Mouse (Mus musculus) kidney, embryonic 16.5 days (tissue): ENCODE data around the gene Abce1. TPM values are rescaled to one million over a fixed set of nuclear protein-coding genes. Genes with fewer than 3 reads are reported as not detected.

ENCODE experiments used
- ATAC-seq: fragments of 200-750 bp; cut with Nextera tagmentation; 2 replicates; pipeline ENCODE4 v1.8.0; 2017; ENCODE audit warnings: moderate TSS enrichment; ENCODE audit not compliant: low FRiP score, low TSS enrichment
- H3K27ac ChIP-seq: fragments of 300-500 bp; sonication (generic); 2 replicates; pipeline ENCODE4 v1.5.1; 2014; ENCODE audit warnings: low read length
- H3K27me3 ChIP-seq: fragments of 300-500 bp; sonication (generic); 2 replicates; pipeline ENCODE4 v1.6.1; 2014; ENCODE audit warnings: low read length, control low read depth, mixed read lengths; ENCODE audit not compliant: insufficient read depth
- H3K36me3 ChIP-seq: fragments of 300-500 bp; sonication (generic); 2 replicates; pipeline ENCODE4 v1.6.1; 2014; ENCODE audit warnings: low read length, control low read depth, mixed read lengths; ENCODE audit not compliant: insufficient read depth
- H3K4me1 ChIP-seq: fragments of 300-500 bp; sonication (generic); 2 replicates; pipeline ENCODE4 v1.6.1; 2014; ENCODE audit warnings: low read length, control low read depth, mixed read lengths; ENCODE audit not compliant: insufficient read depth
- H3K4me2 ChIP-seq: fragments of 300-500 bp; sonication (generic); replicated peaks from 2 replicates; pipeline ENCODE4 v1.6.1; 2014; ENCODE audit warnings: low read depth, low read length
- H3K4me3 ChIP-seq: fragments of 300-500 bp; sonication (generic); 2 replicates; pipeline ENCODE4 v1.5.1; 2014; ENCODE audit warnings: mild to moderate bottlenecking, low read length
- H3K9ac ChIP-seq: fragments of 300-500 bp; sonication (generic); replicated peaks from 2 replicates; pipeline ENCODE4 v1.6.1; 2014; ENCODE audit warnings: low read length
- H3K9me3 ChIP-seq: fragments of 300-500 bp; sonication (generic); 2 replicates; pipeline ENCODE4 v1.6.1; 2016; ENCODE audit warnings: low read length, control low read depth
- WGBS: fragments of 180-500 bp; shearing (Covaris S2); extraction: QIAGEN DNeasy Blood & Tissue Kit; methylation state at CpG from one replicate; pipeline ENCODE4 v1.1.7; 2014; 5-methylcytosine and 5-hydroxymethylcytosine counted together
- polyA plus RNA-seq: library from polyadenylated mRNA; unstranded; fragments of >200 nt; fragmentation: Nextera tagmentation; extraction: Ambion mirVana; gene quantifications from 2 replicates; pipeline ENCODE4 v1.2.1, GENCODE M21; 2015

Abce1 gene
- 105 and 106 TPM in 2 replicates for polyA plus RNA-seq

- Histone ChIP-seq H3K27ac (peak within 1 kb of the TSS; percentile 87), H3K4me2 (peak within 1 kb of the TSS; percentile 70), H3K9ac (peak within 1 kb of the TSS; percentile 75), H3K4me3 (peak within 1 kb of the TSS; percentile 92), H3K4me1 (0 out of 2 replicates have a peak, but pooled peaks cover 9% of the 10 kb centered on the region), H3K27me3 (no peaks in the 10 kb centered on the region), H3K9me3 (no peaks in the 10 kb centered on the region), H3K36me3 (peaks cover 10% of the 10 kb centered on the region)
- WGBS, result under 1% methylated on average over 73 of the region's 73 CpGs
- ATAC-seq, result peak; percentile 99
Measured at GRCm38 (mm10) chr8:79711064-79711961, at the start of gene Abce1, which contains the start of gene Anapc10. Gene Abce1 (minus strand): TSS chr8:79711740. Gene Anapc10 (plus strand): TSS chr8:79711820.

- WGBS, result 62% methylated on average over 2 of the region's 2 CpGs
- Histone ChIP-seq H3K27me3 (no peaks in the 10 kb centered on the region), H3K27ac (no peak overlapping the region), H3K4me2 (no peak overlapping the region), H3K4me1 (no peaks in the 10 kb centered on the region), H3K9me3 (no peaks in the 10 kb centered on the region), H3K36me3 (0 out of 2 replicates have a peak, but pooled peaks cover 3% of the 10 kb centered on the region), H3K9ac (no peak overlapping the region), H3K4me3 (no peak overlapping the region)
- no peak for ATAC-seq
Measured at GRCm38 (mm10) chr8:79750305-79750704, 38.8 kb upstream of the Abce1 start.

- Histone ChIP-seq H3K9me3 (no peaks in the 10 kb centered on the region), H3K27ac (no peak overlapping the region), H3K4me3 (no peak overlapping the region), H3K4me2 (no peak overlapping the region), H3K27me3 (no peaks in the 10 kb centered on the region), H3K9ac (no peak overlapping the region), H3K36me3 (0 out of 2 replicates have a peak, but pooled peaks cover 3% of the 10 kb centered on the region), H3K4me1 (no peaks in the 10 kb centered on the region)
- WGBS, result 65% methylated on average over 4 of the region's 4 CpGs
- no peak for ATAC-seq
Measured at GRCm38 (mm10) chr8:79748591-79748990, 37.1 kb upstream of the Abce1 start.

- 0 out of 2 replicates have a peak, but pooled peaks cover 3% of the 10 kb centered on the region for H3K36me3 ChIP-seq
- no peak overlapping the region for H3K27ac ChIP-seq
- no peak overlapping the region for H3K4me3 ChIP-seq
- H3K4me2 ChIP-seq, result no peak overlapping the region
- H3K9me3 ChIP-seq, result no peaks in the 10 kb centered on the region
- H3K27me3 ChIP-seq, result no peaks in the 10 kb centered on the region
- H3K9ac ChIP-seq, result no peak overlapping the region
- no peaks in the 10 kb centered on the region for H3K4me1 ChIP-seq
- ATAC-seq, result no peak
- 58% methylated on average over 2 of the region's 2 CpGs for WGBS
Measured at GRCm38 (mm10) chr8:79748171-79748570, 36.6 kb upstream of the Abce1 start.

- Histone ChIP-seq H3K4me1 (no peaks in the 10 kb centered on the region), H3K36me3 (peaks cover 6% of the 10 kb centered on the region; the same call in 1 of the 2 replicates), H3K9ac (no peak overlapping the region), H3K9me3 (no peaks in the 10 kb centered on the region), H3K4me3 (no peak overlapping the region), H3K27me3 (no peaks in the 10 kb centered on the region), H3K27ac (no peak overlapping the region), H3K4me2 (no peak overlapping the region)
- WGBS, result 18% methylated on average over 2 of the region's 2 CpGs
- no peak for ATAC-seq
Measured at GRCm38 (mm10) chr8:79734304-79734703, 22.8 kb upstream of the Abce1 start.

- Histone ChIP-seq H3K36me3 (0 out of 2 replicates have a peak, but pooled peaks cover 5% of the 10 kb centered on the region), H3K9ac (no peak overlapping the region), H3K27me3 (no peaks in the 10 kb centered on the region), H3K9me3 (no peaks in the 10 kb centered on the region), H3K27ac (no peak overlapping the region), H3K4me2 (no peak overlapping the region), H3K4me3 (no peak overlapping the region), H3K4me1 (no peaks in the 10 kb centered on the region)
- WGBS, result 100% methylated on average over 1 of the region's 1 CpGs
- no peak for ATAC-seq
Measured at GRCm38 (mm10) chr8:79727900-79728299, 16.4 kb upstream of the Abce1 start.

GRCm38 (mm10) chr8:79724589-79724988 is 13.0 kb upstream of the Abce1 start:
- H3K9me3 ChIP-seq, result no peaks in the 10 kb centered on the region
- 39% methylated on average over 3 of the region's 3 CpGs for WGBS
- no peaks in the 10 kb centered on the region for H3K4me1 ChIP-seq
- H3K4me2 ChIP-seq, result no peak overlapping the region
- ATAC-seq, result no peak
- H3K27ac ChIP-seq, result no peak overlapping the region
- H3K36me3 ChIP-seq, result peaks cover 19% of the 10 kb centered on the region
- no peaks in the 10 kb centered on the region for H3K27me3 ChIP-seq
- H3K9ac ChIP-seq, result no peak overlapping the region
- no peak overlapping the region for H3K4me3 ChIP-seq

GRCm38 (mm10) chr8:79723308-79723707 is 11.8 kb upstream of the Abce1 start:
- H3K9me3 ChIP-seq, result no peaks in the 10 kb centered on the region
- no peak for ATAC-seq
- H3K4me3 ChIP-seq, result no peak overlapping the region
- no peak overlapping the region for H3K4me2 ChIP-seq
- no peak overlapping the region for H3K9ac ChIP-seq
- H3K27me3 ChIP-seq, result no peaks in the 10 kb centered on the region
- H3K27ac ChIP-seq, result no peak overlapping the region
- no peaks in the 10 kb centered on the region for H3K4me1 ChIP-seq
- H3K36me3 ChIP-seq, result peaks cover 19% of the 10 kb centered on the region

- Histone ChIP-seq H3K4me1 (no peaks in the 10 kb centered on the region), H3K4me3 (no peak overlapping the region), H3K4me2 (no peak overlapping the region), H3K27ac (no peak overlapping the region), H3K36me3 (peaks cover 21% of the 10 kb centered on the region), H3K9ac (no peak overlapping the region), H3K9me3 (no peaks in the 10 kb centered on the region), H3K27me3 (no peaks in the 10 kb centered on the region)
- no peak for ATAC-seq
Measured at GRCm38 (mm10) chr8:79721537-79721936, 10.0 kb upstream of the Abce1 start.

GRCm38 (mm10) chr8:79712676-79713075 is 1.1 kb upstream of the Abce1 start:
- H3K4me3 ChIP-seq, result no peak overlapping the region

More at GRCm38 (mm10) chr8:79712676-79713075, 1.1 kb upstream of the Abce1 start:
- ATAC-seq, result no peak
- H3K27me3 ChIP-seq, result no peaks in the 10 kb centered on the region
- H3K9me3 ChIP-seq, result no peaks in the 10 kb centered on the region
- H3K9ac ChIP-seq, result no peak overlapping the region
- H3K4me2 ChIP-seq, result peak overlapping the region; percentile 45
- H3K27ac ChIP-seq, result no peak overlapping the region
- H3K36me3 ChIP-seq, result peaks cover 7% of the 10 kb centered on the region
- 61% methylated on average over 6 of the region's 6 CpGs for WGBS
- H3K4me1 ChIP-seq, result 0 out of 2 replicates have a peak, but pooled peaks cover 9% of the 10 kb centered on the region
